Mouse (Mus musculus) embryonic facial prominence, embryonic 15.5 days (tissue): Measurements from ENCODE around the gene Dars. TPM values are rescaled to one million over a fixed set of nuclear protein-coding genes. Genes with fewer than 3 reads are reported as not detected.
"Not testable (repeated sequence)": the region's sequence is repeated elsewhere in the genome, so short reads cannot be mapped to it uniquely, and the experiment has no call there.

Experiments
- ATAC-seq: fragments of 200-750 bp; cut with Nextera tagmentation; 2 replicates; pipeline ENCODE4 v1.8.0; 2017; ENCODE audit warnings: low read depth, moderate TSS enrichment; ENCODE audit not compliant: insufficient number of reproducible peaks, low FRiP score, low TSS enrichment
- H3K27ac ChIP-seq: fragments of 300-500 bp; sonication (generic); replicated peaks from 2 replicates; pipeline ENCODE4 v1.5.1; 2015; ENCODE audit warnings: mild to moderate bottlenecking, inconsistent platforms
- H3K27me3 ChIP-seq: fragments of 300-500 bp; sonication (generic); 2 replicates; pipeline ENCODE4 v1.6.1; 2015; ENCODE audit warnings: inconsistent platforms
- H3K36me3 ChIP-seq: fragments of 300-500 bp; sonication (generic); 2 replicates; pipeline ENCODE4 v1.6.1; 2015; ENCODE audit warnings: mild to moderate bottlenecking, inconsistent platforms
- H3K4me1 ChIP-seq: fragments of 300-500 bp; sonication (generic); 2 replicates; pipeline ENCODE4 v1.6.1; 2015; ENCODE audit warnings: inconsistent platforms
- H3K4me2 ChIP-seq: fragments of 300-500 bp; sonication (generic); replicated peaks from 2 replicates; pipeline ENCODE4 v1.6.1; 2015; ENCODE audit warnings: mild to moderate bottlenecking, inconsistent platforms
- H3K4me3 ChIP-seq: fragments of 300-500 bp; sonication (generic); replicated peaks from 2 replicates; pipeline ENCODE4 v1.5.1; 2015; ENCODE audit warnings: mild to moderate bottlenecking, inconsistent platforms
- H3K9ac ChIP-seq: fragments of 300-500 bp; sonication (generic); 2 replicates; pipeline ENCODE4 v1.6.1; 2015; ENCODE audit warnings: inconsistent platforms
- H3K9me3 ChIP-seq: fragments of 300-500 bp; sonication (generic); replicated peaks from 2 replicates; pipeline ENCODE4 v1.6.1; 2016; ENCODE audit warnings: inconsistent platforms
- WGBS: fragments of 180-500 bp; shearing (Covaris S2); methylation state at CpG from one replicate; pipeline ENCODE4 v1.1.7; 2015; 5-methylcytosine and 5-hydroxymethylcytosine counted together
- polyA plus RNA-seq: library from polyadenylated mRNA; unstranded; fragments of >200 nt; fragmentation: Nextera tagmentation; extraction: Ambion mirVana; gene quantifications from 2 replicates; pipeline ENCODE4 v1.2.1, GENCODE M21; 2015

The Dars gene
- polyA plus RNA-seq, 1 experiment from 2014 or later: 139 TPM

- H3K4me1 ChIP-seq: no peaks in the 10 kb centered on the region
- peaks cover 80% of the 10 kb centered on the region for H3K36me3 ChIP-seq
- no peak for ATAC-seq
- no peaks in the 10 kb centered on the region for H3K9me3 ChIP-seq
- H3K27me3 ChIP-seq: no peaks in the 10 kb centered on the region
- WGBS: 98% methylated on average over 1 of the region's 1 CpGs
- no peak overlapping the region for H3K9ac ChIP-seq
- H3K27ac ChIP-seq: no peak overlapping the region
- no peak overlapping the region for H3K4me3 ChIP-seq
- H3K4me2 ChIP-seq: no peak overlapping the region
Observed at GRCm38 (mm10) chr1:128330313-128330712, 86.9 kb downstream of the Dars start.

- Histone ChIP-seq H3K9me3 (no peaks in the 10 kb centered on the region), H3K4me1 (no peaks in the 10 kb centered on the region), H3K4me3 (no peak within 1 kb of the TSS), H3K9ac (no peak within 1 kb of the TSS), H3K27me3 (no peaks in the 10 kb centered on the region), H3K36me3 (peaks cover 62% of the 10 kb centered on the region), H3K4me2 (no peak within 1 kb of the TSS), H3K27ac (no peak within 1 kb of the TSS)
- WGBS: 88% methylated on average over 3 of the region's 3 CpGs
- no peak for ATAC-seq
Observed at GRCm38 (mm10) chr1:128328218-128328617, 89.0 kb downstream of the Dars start, which contains the start of gene Lct. Gene Lct, minus strand, starts transcription at chr1:128328318.

DNA sequence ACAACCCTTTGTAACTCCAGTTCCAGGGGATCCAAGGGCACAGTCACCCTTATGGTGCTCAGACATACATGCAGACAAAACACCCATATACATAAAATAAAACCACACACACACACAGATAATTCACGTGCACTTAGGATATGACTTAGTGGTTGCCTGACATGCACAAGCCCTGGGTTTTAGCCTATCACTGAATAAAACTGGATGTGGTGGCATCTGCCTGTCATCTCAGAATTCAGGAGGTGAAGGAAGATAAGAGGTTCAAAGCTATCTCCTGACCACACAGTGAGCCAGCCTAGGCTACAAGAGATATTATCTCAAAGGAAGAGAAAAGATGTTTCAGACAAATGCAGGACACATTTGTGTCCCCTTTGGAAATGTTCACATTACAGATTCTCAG is 90.0 kb downstream of the Dars start:
- no peak for ATAC-seq
- H3K4me1 ChIP-seq: no peaks in the 10 kb centered on the region
- H3K27me3 ChIP-seq: no peaks in the 10 kb centered on the region
- WGBS: 96% methylated on average over 1 of the region's 1 CpGs
- no peak overlapping the region for H3K4me2 ChIP-seq
- no peak overlapping the region for H3K4me3 ChIP-seq
- no peak overlapping the region for H3K9ac ChIP-seq
- H3K27ac ChIP-seq: no peak overlapping the region
- peaks cover 52% of the 10 kb centered on the region for H3K36me3 ChIP-seq
- no peaks in the 10 kb centered on the region for H3K9me3 ChIP-seq

GRCm38 (mm10) chr1:128324776-128325175 is 92.4 kb downstream of the Dars start:
- H3K9ac ChIP-seq: no peak overlapping the region
- H3K36me3 ChIP-seq: peaks cover 28% of the 10 kb centered on the region
- no peak overlapping the region for H3K27ac ChIP-seq
- no peaks in the 10 kb centered on the region for H3K4me1 ChIP-seq
- no peaks in the 10 kb centered on the region for H3K9me3 ChIP-seq
- WGBS: 71% methylated on average over 2 of the region's 2 CpGs
- no peak overlapping the region for H3K4me3 ChIP-seq
- H3K27me3 ChIP-seq: no peaks in the 10 kb centered on the region
- ATAC-seq: no peak
- no peak overlapping the region for H3K4me2 ChIP-seq

DNA sequence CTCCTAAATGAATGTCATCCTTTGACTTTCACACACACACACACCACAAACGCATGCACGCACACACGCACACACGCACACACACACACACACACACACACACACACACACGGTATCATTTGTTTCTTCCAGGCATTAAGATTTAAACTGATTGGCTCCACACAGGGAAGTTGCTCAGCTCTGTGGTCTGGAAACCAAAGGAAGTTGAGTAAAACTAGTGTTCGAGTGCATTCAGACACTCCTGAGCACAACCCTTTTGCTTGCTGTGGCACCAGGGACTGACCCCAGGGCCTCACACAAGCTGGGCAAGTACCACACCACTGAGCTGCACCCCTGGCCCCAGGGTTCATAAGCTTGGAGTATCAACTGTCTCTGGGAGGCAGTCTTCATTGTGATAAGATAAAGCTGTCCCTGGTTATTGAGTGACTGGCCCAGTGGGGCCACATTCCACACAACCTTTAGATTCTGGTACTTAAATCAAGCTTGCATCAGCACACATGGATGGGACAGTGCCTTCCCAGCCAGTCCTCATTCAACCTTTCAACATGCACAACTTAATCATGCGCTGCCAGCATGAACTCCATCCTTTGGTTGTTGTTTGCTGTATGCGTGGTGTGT is 94.0 kb downstream of the Dars start:
- H3K4me3 ChIP-seq: no peak overlapping the region
- H3K27ac ChIP-seq: no peak overlapping the region
- H3K9ac ChIP-seq: no peak overlapping the region
- H3K27me3 ChIP-seq: no peaks in the 10 kb centered on the region
- no peaks in the 10 kb centered on the region for H3K4me1 ChIP-seq
- 91% methylated on average over 8 of the region's 8 CpGs for WGBS
- no peaks in the 10 kb centered on the region for H3K9me3 ChIP-seq
- H3K4me2 ChIP-seq: no peak overlapping the region
- peaks cover 17% of the 10 kb centered on the region for H3K36me3 ChIP-seq
- no peak for ATAC-seq

GRCm38 (mm10) chr1:128319266-128319665 is 97.9 kb downstream of the Dars start:
- H3K4me3 ChIP-seq, H3K27ac ChIP-seq, H3K36me3 ChIP-seq, H3K4me2 ChIP-seq, H3K4me1 ChIP-seq, H3K9me3 ChIP-seq, H3K27me3 ChIP-seq, H3K9ac ChIP-seq, ATAC-seq: not testable (repeated sequence)
- 76% methylated on average over 6 of the region's 6 CpGs for WGBS

DNA sequence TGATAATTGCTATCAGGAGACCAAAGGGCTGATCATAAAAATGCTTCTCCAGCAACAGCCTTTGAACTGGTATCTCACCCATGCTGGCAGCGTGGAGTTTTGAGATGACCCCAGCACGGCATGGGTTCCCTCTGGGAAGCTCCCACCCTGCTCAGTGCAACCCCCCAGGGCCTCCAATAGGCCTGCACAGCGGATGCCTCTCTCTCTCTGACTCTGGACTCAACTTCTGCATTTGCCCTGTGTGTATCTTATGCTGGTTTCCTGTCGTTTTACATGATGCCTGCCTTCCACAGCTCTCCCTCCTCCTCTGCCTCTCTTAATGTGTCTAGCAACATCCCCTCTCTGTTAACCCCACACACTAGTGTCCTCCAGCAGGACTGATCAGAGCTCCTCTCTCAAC is 102.5 kb downstream of the Dars start:
- H3K4me3 ChIP-seq: no peak overlapping the region
- no peak overlapping the region for H3K27ac ChIP-seq
- no peak overlapping the region for H3K4me2 ChIP-seq
- no peaks in the 10 kb centered on the region for H3K36me3 ChIP-seq
- ATAC-seq: no peak
- no peaks in the 10 kb centered on the region for H3K9me3 ChIP-seq
- 61% methylated on average over 4 of the region's 4 CpGs for WGBS
- H3K9ac ChIP-seq: no peak overlapping the region
- no peaks in the 10 kb centered on the region for H3K4me1 ChIP-seq
- no peaks in the 10 kb centered on the region for H3K27me3 ChIP-seq

Other genes with a start within 250 kb of the Dars start
- gene Ubxn4, start 173.4 kb downstream of the Dars start, polyA plus RNA-seq: 69.1 and 84.7 TPM in 2 replicates
- 0.07 and 0.08 TPM in 2 replicates for gene Lct, start 89.0 kb downstream of the Dars start, polyA plus RNA-seq
- gene Mcm6, start 57.7 kb downstream of the Dars start, polyA plus RNA-seq: 175 and 183 TPM in 2 replicates
- 5.8 TPM in 2 replicates for gene Cxcr4, start 174.9 kb upstream of the Dars start, polyA plus RNA-seq